Mouse (Mus musculus) neural tube, embryonic 12.5 days (tissue): ENCODE data around the gene Fam198a. TPM values are rescaled to one million over a fixed set of nuclear protein-coding genes. Genes with fewer than 3 reads are reported as not detected.
A peak's percentile ranks its signal among the peaks of the same experiment; 100 is the strongest.

ENCODE experiments used
- ATAC-seq: fragments of 200-750 bp; cut with Nextera tagmentation; 2 replicates; pipeline ENCODE4 v1.8.0; 2017; ENCODE audit warnings: low read depth, mild to moderate bottlenecking, moderate TSS enrichment, moderate library complexity; ENCODE audit not compliant: low FRiP score
- H3K27ac ChIP-seq: fragments of 300-500 bp; sonication (generic); 2 replicates; pipeline ENCODE4 v1.5.1; 2016
- H3K27me3 ChIP-seq: fragments of 300-500 bp; sonication (generic); replicated peaks from 2 replicates; pipeline ENCODE4 v1.6.1; 2016; ENCODE audit warnings: mild to moderate bottlenecking
- H3K36me3 ChIP-seq: fragments of 300-500 bp; sonication (generic); 2 replicates; pipeline ENCODE4 v1.6.1; 2016; ENCODE audit warnings: mild to moderate bottlenecking
- H3K4me1 ChIP-seq: fragments of 300-500 bp; sonication (generic); 2 replicates; pipeline ENCODE4 v1.6.1; 2016
- H3K4me2 ChIP-seq: fragments of 300-500 bp; sonication (generic); replicated peaks from 2 replicates; pipeline ENCODE4 v1.6.1; 2016; ENCODE audit warnings: mild to moderate bottlenecking
- H3K4me3 ChIP-seq: fragments of 300-500 bp; sonication (generic); 2 replicates; pipeline ENCODE4 v1.5.1; 2016
- H3K9ac ChIP-seq: fragments of 300-500 bp; sonication (generic); 2 replicates; pipeline ENCODE4 v1.6.1; 2016; ENCODE audit warnings: mild to moderate bottlenecking
- H3K9me3 ChIP-seq: fragments of 300-500 bp; sonication (generic); 2 replicates; pipeline ENCODE4 v1.6.1; 2016; ENCODE audit warnings: mild to moderate bottlenecking
- WGBS: fragments of 180-500 bp; shearing (Covaris S2); methylation state at CpG from one replicate; pipeline ENCODE4 v1.1.7; 2016; 5-methylcytosine and 5-hydroxymethylcytosine counted together
- polyA plus RNA-seq: library from polyadenylated mRNA; unstranded; fragments of >200 nt; fragmentation: Nextera tagmentation; extraction: Ambion mirVana; gene quantifications from 2 replicates; pipeline ENCODE4 v1.2.1, GENCODE M21; 2016

The Fam198a gene
- polyA plus RNA-seq, 1 experiment from 2014 or later: 1.1 TPM

DNA sequence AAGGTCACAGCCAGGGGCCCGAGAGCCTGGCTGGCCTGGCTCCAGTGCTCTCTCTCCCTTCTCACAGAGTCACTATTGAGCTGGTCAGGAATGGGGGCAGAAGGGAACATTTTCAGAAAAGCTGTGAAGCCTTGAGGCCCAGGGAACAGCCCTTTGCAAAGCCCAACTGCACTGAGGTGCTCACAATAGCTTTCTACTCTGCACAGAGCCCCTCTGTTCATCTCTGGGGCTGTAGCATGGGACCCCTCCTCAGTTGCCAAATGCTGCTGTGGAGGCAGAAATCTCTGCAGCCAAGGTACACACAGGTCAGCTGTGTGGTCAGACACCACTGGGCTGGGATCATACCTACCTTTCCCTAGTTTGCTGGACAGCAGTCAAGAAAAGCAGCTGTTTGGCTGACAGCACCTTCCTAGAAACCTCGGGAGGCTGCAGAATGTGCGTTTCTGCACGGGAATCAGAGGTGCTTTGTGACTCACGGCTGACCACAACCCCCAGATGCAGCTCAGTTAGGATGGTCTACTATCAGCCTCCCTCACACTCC is 19.1 kb downstream of the Fam198a start:
- Histone ChIP-seq H3K27ac (no peak overlapping the region), H3K9ac (no peak overlapping the region), H3K36me3 (no peaks in the 10 kb centered on the region), H3K4me1 (no peaks in the 10 kb centered on the region), H3K9me3 (no peaks in the 10 kb centered on the region), H3K4me2 (no peak overlapping the region), H3K4me3 (no peak overlapping the region), H3K27me3 (no peaks in the 10 kb centered on the region)
- no peak for ATAC-seq
- WGBS: 63% methylated on average over 5 of the region's 5 CpGs

DNA sequence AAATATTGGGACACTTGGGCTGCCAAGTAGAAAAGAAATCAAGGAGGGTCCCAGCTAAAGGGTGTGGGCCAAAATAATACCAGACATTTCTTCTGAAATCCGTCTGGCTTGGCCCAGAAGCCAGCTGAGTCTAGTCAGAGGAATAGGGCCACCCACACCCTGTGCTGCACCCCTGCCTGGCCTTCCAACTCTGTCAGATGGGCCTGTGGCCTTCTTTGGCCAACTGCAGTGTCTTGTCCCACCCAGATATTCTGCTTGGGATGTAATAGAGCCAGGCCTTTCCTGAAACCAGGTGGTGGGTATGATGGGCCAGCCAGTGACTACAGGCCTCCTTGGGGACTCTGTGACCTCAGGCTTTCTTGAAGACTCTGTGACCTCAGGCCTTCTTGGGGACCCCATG is 22.4 kb downstream of the Fam198a start:
- ATAC-seq: no peak
- WGBS: 69% methylated on average over 1 of the region's 1 CpGs
- Histone ChIP-seq H3K9ac (no peak overlapping the region), H3K9me3 (no peaks in the 10 kb centered on the region), H3K27ac (no peak overlapping the region), H3K4me2 (no peak overlapping the region), H3K27me3 (no peaks in the 10 kb centered on the region), H3K4me1 (no peaks in the 10 kb centered on the region), H3K36me3 (no peaks in the 10 kb centered on the region), H3K4me3 (no peak overlapping the region)

DNA sequence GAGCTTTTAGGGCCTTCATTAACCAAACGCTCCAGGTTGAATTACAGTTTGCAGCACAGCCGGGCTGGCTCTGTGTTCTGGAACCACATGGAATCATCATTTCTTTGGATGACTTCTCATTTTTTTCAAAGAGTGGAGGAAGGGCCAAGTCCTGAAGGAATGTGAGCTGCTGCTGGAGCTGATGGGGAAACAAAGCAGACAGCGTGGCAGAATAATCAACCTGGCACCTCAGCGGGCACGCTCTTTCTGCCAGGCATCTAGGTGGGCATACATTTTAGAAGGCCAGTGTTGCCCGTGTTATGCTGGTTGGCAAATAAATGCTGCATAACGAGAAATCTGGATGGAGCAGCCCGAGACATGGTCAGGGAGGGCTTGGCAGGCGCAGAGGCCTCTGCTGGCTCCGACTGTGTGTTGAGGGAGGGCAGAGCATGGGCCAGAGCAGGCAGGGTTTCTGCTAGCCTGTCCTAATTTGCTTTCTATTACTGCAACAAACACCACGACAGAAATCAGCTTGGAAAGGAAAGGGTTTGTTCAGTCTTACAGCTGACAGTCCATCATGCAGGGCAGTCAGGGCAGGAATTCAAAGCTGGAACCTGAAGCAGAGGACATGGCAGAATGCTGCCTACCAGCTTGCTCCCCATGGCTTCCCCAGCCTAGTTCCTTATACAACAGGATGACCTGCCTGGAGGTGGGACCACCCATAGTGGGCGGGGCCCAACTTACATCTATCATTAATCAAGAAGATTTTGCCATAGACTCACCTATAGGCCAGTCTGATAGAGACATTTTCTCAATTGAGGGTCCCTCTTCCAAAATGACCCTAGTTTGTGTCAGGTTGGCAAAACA is 23.6 kb downstream of the Fam198a start:
- no peak overlapping the region for H3K4me3 ChIP-seq
- H3K4me1 ChIP-seq: no peaks in the 10 kb centered on the region
- WGBS: 88% methylated on average over 12 of the region's 12 CpGs
- 0 out of 2 replicates have a peak, but pooled peaks cover 3% of the 10 kb centered on the region for H3K36me3 ChIP-seq
- H3K9ac ChIP-seq: no peak overlapping the region
- H3K27me3 ChIP-seq: no peaks in the 10 kb centered on the region
- no peak for ATAC-seq
- H3K27ac ChIP-seq: no peak overlapping the region
- no peak overlapping the region for H3K4me2 ChIP-seq
- H3K9me3 ChIP-seq: no peaks in the 10 kb centered on the region

DNA sequence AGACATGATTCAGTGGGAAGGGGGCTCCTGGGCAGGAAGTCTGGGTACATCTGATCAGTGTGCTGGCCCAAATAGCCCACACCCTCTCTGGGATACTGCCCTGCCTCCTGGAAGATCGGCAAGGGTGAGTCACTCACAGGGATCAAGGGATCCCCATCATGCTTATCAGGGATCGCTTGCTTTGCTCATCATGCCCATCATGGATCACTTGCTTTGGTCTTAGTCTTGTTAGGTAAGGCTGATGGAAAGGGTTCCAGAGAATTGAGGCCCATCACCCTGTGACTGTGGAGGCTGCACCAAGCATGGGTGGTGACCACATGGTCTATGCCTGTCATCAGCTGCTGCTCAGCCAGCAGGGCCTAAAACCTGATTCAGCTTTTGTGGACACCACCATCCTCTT is 24.5 kb downstream of the Fam198a start:
- WGBS: 89% methylated on average over 2 of the region's 2 CpGs
- Histone ChIP-seq H3K36me3 (0 out of 2 replicates have a peak, but pooled peaks cover 3% of the 10 kb centered on the region), H3K4me1 (no peaks in the 10 kb centered on the region)

DNA sequence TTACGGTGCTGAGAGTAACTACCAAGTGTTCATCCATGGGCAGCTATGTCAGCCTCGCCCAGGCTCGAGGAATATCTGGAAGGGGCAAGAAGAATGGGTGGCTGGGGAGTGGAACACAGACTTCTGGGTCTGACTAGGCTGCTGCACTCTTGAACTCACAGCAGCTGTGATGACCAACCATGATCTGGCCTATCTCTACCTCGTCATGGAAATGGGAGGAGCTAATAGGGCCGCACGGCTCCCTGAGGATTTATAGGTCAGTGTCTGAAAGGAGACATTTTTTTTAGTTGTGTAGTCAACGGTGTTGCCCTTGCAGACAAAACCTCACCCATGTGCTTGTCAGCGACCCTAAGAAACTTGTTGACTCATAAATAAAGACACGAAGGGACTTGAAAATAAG is 30.3 kb downstream of the Fam198a start:
- H3K27ac ChIP-seq: no peak overlapping the region
- H3K27me3 ChIP-seq: no peaks in the 10 kb centered on the region
- WGBS: 75% methylated on average over 9 of the region's 9 CpGs
- no peak overlapping the region for H3K4me3 ChIP-seq
- peaks cover 5% of the 10 kb centered on the region for H3K4me1 ChIP-seq
- H3K36me3 ChIP-seq: peaks cover 14% of the 10 kb centered on the region
- H3K4me2 ChIP-seq: no peak overlapping the region
- no peak overlapping the region for H3K9ac ChIP-seq
- H3K9me3 ChIP-seq: no peaks in the 10 kb centered on the region
- ATAC-seq: no peak

More for the DNA sequence above, 24.5 kb downstream of the Fam198a start:
- H3K4me3 ChIP-seq: no peak overlapping the region
- ATAC-seq: no peak
- H3K4me2 ChIP-seq: no peak overlapping the region
- no peak overlapping the region for H3K27ac ChIP-seq
- no peaks in the 10 kb centered on the region for H3K9me3 ChIP-seq
- H3K27me3 ChIP-seq: no peaks in the 10 kb centered on the region
- no peak overlapping the region for H3K9ac ChIP-seq

DNA sequence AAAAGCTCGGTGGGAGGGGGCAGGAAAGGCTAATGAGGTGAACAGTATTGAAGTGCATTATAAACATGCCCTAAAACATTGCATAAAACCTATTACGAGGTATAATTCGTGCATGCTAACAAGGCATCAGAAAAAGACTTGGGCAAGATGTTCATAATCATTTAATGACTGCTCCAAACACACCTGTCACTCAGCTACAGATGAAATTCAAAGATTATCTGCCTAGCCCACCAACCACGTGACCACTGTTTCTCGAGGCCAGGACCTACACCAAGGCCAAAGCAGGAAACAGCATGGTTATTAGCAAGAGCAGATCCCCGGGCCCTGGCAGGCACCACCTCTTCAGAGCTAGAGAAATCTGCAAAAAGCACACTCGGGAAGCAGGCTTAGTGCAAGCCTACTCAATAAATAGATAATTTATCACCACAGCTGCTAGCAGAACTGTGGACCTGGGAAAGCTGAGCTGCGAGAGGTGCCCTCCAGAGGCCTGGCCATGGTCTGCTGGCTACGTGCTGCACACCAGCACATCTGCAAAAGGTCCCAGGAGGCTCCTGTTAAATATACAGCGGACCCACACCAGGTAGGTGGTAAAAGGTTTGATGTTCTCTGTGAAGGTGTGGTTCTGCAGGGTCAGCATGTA is 30.8 kb downstream of the Fam198a start:
- H3K9ac ChIP-seq: no peak overlapping the region
- no peaks in the 10 kb centered on the region for H3K9me3 ChIP-seq
- peaks cover 14% of the 10 kb centered on the region for H3K36me3 ChIP-seq
- no peak overlapping the region for H3K4me3 ChIP-seq
- no peak overlapping the region for H3K4me2 ChIP-seq
- H3K27ac ChIP-seq: no peak overlapping the region
- 75% methylated on average over 10 of the region's 10 CpGs for WGBS
- ATAC-seq: no peak
- peaks cover 5% of the 10 kb centered on the region for H3K4me1 ChIP-seq
- no peaks in the 10 kb centered on the region for H3K27me3 ChIP-seq

DNA sequence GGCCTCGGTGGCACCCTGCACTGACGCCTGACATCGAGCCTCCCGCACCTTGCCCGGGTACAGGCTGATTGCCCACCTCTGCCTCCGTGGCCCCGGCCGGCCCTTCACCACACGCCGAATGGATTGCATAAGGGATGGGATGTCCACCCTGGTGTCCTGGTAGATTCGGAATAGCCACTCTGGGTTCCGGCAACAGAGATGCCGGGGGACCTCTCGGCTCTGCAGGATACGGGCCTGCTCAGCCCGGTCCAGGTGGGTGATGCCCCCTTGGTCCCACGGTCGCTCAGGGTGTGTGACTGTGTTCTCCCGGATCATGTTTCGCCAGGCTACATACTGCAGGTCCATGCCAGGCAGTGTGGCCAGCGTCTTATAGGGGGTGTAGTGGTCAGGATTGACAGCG is 31.4 kb downstream of the Fam198a start:
- 95% methylated on average over 22 of the region's 22 CpGs for WGBS
- H3K4me1 ChIP-seq: peaks cover 5% of the 10 kb centered on the region
- no peak overlapping the region for H3K4me2 ChIP-seq
- H3K27ac ChIP-seq: no peak overlapping the region
- no peaks in the 10 kb centered on the region for H3K27me3 ChIP-seq
- H3K9me3 ChIP-seq: no peaks in the 10 kb centered on the region
- no peak overlapping the region for H3K4me3 ChIP-seq
- no peak overlapping the region for H3K9ac ChIP-seq
- H3K36me3 ChIP-seq: peaks cover 14% of the 10 kb centered on the region
- no peak for ATAC-seq

DNA sequence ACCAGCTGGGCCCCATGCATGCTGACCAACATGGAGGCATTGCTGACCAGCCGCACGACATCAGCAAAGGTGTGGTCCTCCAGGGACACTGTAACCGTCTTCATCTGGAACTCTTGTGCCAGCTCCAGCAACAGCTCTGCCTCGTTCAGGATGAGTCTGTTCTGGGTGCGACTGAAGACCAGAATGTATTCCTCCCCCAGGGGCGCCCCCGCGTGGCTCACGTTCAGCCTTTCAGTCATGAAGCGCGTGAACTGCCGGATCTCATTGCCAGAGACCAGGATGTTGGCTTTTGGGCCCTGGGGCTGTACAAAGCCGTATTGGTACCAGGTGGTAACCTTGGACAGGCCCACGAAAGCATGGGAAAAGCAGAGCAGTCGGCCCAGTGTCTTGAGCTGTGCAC is 31.9 kb downstream of the Fam198a start:
- Histone ChIP-seq H3K27me3 (no peaks in the 10 kb centered on the region), H3K9ac (no peak overlapping the region), H3K4me3 (no peak overlapping the region), H3K27ac (no peak overlapping the region), H3K4me1 (peaks cover 5% of the 10 kb centered on the region), H3K36me3 (peaks cover 14% of the 10 kb centered on the region), H3K9me3 (no peaks in the 10 kb centered on the region), H3K4me2 (no peak overlapping the region)
- WGBS: 93% methylated on average over 15 of the region's 15 CpGs
- ATAC-seq: no peak

DNA sequence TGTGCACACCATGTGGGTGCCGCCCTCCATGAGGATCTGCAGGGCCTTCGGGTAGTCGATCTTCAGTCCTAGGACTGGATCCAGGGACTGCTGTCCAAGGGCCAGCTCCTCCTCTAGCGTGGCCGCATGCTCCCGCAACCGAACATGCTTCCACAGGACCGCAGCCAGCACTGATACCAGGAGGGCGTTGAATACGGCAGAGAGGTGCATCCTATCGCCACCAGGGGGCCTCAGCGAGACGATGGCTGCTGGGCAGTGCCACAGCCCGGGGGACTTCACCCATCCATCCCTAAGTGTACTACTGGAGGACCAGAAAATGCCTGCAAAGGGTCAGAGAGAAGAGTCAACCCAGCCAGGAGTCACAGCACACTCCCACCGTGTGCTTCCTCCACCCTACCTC is 32.7 kb downstream of the Fam198a start:
- peak; percentile 18; the same call in 1 of the 2 replicates for ATAC-seq
- Histone ChIP-seq H3K4me3 (no peak overlapping the region), H3K36me3 (peaks cover 14% of the 10 kb centered on the region), H3K4me1 (peaks cover 5% of the 10 kb centered on the region), H3K4me2 (no peak overlapping the region), H3K9ac (no peak overlapping the region), H3K27ac (no peak overlapping the region), H3K27me3 (no peaks in the 10 kb centered on the region), H3K9me3 (no peaks in the 10 kb centered on the region)
- WGBS: 59% methylated on average over 15 of the region's 15 CpGs

DNA sequence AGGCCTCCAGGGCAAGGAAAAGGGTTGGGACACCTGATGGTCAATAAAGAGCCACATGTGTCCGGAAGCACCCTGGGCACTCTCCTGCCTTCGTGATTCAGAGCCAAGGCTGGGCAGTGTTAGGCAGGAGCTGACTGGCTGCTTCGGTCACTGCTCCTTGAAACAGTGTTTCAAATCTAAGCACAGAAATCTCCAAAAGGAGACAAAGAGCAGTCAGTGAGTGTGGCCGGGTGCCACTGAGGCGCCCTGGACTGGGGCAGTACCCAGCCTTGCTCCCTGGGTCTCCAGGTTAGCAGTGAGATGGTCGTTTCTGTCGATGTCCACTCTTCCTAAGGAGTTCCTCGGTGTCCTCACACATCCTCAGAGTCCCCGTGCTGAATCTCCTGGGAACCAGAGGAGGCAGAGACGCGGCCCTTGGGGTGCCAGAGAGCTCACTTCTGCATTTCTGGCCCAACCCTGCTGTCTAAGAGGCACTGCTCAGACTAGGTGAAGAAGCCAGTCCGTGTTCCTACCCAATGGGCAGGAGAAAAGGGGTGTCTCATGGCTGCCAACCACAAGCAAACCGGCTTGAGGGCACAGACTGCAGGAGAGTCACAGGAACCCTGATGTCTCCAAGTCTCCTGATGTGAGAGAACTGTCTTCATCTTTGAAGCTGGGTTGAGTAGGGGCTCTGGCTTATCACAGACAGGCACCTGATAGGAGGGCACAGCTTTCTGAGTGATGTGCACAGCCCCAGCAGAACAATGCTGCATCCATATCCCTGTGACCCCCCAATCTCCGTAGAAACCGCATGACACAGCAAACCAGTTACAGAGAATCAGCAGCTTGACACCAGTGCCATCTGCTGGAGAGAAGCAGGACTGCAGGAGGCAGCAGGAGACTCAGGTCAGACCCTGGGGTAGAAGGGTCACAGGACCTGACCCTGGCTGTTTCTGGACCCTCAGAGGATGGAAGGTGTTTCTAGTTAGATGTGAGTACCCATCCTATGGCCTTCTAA is 34.0 kb downstream of the Fam198a start:
- ATAC-seq: peak; percentile 38
- Histone ChIP-seq H3K4me1 (peaks cover 9% of the 10 kb centered on the region), H3K9ac (no peak overlapping the region), H3K9me3 (no peaks in the 10 kb centered on the region), H3K27ac (no peak overlapping the region), H3K36me3 (peaks cover 13% of the 10 kb centered on the region), H3K4me3 (no peak overlapping the region), H3K27me3 (no peaks in the 10 kb centered on the region), H3K4me2 (no peak overlapping the region)
- 74% methylated on average over 15 of the region's 15 CpGs for WGBS

DNA sequence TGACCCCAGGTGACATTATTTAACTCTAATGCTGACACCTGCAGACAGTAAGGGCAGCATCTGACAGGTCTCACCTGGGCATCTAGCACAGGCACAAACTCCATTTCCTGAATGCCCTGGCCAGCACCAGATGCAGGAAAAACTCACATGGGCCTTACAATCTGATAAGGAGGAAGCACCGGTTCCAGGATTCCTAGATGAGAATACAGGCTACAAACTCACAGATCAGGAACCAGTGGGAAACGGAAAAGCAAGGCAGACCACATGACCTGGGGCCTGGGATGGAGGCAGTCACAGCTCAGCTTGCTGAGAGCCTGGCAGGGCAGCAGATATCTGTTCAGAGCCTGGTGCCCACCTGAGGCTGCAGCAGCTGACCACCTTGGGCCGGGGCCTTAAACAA is 38.1 kb downstream of the Fam198a start:
- 72% methylated on average over 3 of the region's 3 CpGs for WGBS
- ATAC-seq: no peak

More for the DNA sequence above, 38.1 kb downstream of the Fam198a start:
- Histone ChIP-seq H3K9me3 (no peaks in the 10 kb centered on the region), H3K36me3 (0 out of 2 replicates have a peak, but pooled peaks cover 3% of the 10 kb centered on the region), H3K27ac (no peak overlapping the region), H3K27me3 (no peaks in the 10 kb centered on the region), H3K4me1 (peaks cover 9% of the 10 kb centered on the region; the same call in 1 of the 2 replicates), H3K9ac (no peak overlapping the region), H3K4me2 (no peak overlapping the region), H3K4me3 (no peak overlapping the region)
